Mouse (Mus musculus) liver, adult 2 months (tissue): Measurements from ENCODE around the gene 1700012B07Rik. TPM values are rescaled to one million over a fixed set of nuclear protein-coding genes. Genes with fewer than 3 reads are reported as not detected.
A peak's percentile ranks its signal among the peaks of the same experiment; 100 is the strongest.

Experiments used
- DNase-seq: peaks from one replicate; pipeline ENCODE4 v3.0.0-alpha.2; 2011; ENCODE audit warnings: low read depth, low spot score; ENCODE audit errors: extremely low read depth
- H3K27ac ChIP-seq: fragments of 200-500 bp; replicated peaks from 2 replicates; pipeline ENCODE4 v1.5.1; 2012; ENCODE audit warnings: low read depth, mild to moderate bottlenecking, control low read depth, inconsistent platforms, low read length; ENCODE audit not compliant: insufficient read depth
- H3K27me3 ChIP-seq: fragments of 200-500 bp; 2 replicates; pipeline ENCODE4 v1.6.1; 2012; ENCODE audit warnings: mild to moderate bottlenecking, moderate library complexity, low read length, inconsistent platforms; ENCODE audit not compliant: control insufficient read depth, insufficient read depth
- H3K36me3 ChIP-seq: fragments of 200-500 bp; 2 replicates; pipeline ENCODE4 v1.6.1; 2012; ENCODE audit warnings: low read length, inconsistent platforms; ENCODE audit not compliant: control insufficient read depth, insufficient read depth
- H3K4me1 ChIP-seq: fragments of 200-500 bp; 2 replicates; pipeline ENCODE4 v1.6.1; 2011; ENCODE audit warnings: low read length; ENCODE audit not compliant: control insufficient read depth, insufficient read depth
- H3K4me3 ChIP-seq: fragments of 200-500 bp; 2 replicates; pipeline ENCODE4 v1.5.1; 2011; ENCODE audit warnings: low read depth, mild to moderate bottlenecking, control low read depth, low read length, moderate library complexity; ENCODE audit not compliant: insufficient read depth
- H3K79me2 ChIP-seq: fragments of 200-500 bp; 2 replicates; pipeline ENCODE4 v1.6.1; 2012; ENCODE audit warnings: inconsistent platforms, mild to moderate bottlenecking, low read length, moderate library complexity; ENCODE audit not compliant: control insufficient read depth, insufficient read depth
- H3K9ac ChIP-seq: fragments of 200-500 bp; 2 replicates; pipeline ENCODE4 v1.6.1; 2012; ENCODE audit warnings: low read depth, mild to moderate bottlenecking, control low read depth, inconsistent platforms, low read length
- CTCF ChIP-seq: fragments of 200-500 bp; IDR thresholded peaks from 2 replicates; pipeline ENCODE4 v1.5.1; 2011; ENCODE audit warnings: low read depth, low read length, control low read depth
- POLR2A ChIP-seq: fragments of 200-500 bp; IDR thresholded peaks from 2 replicates; pipeline ENCODE4 v1.6.1; 2011; ENCODE audit warnings: low read length, control low read depth; ENCODE audit not compliant: insufficient read depth; ENCODE audit errors: extremely low read depth
- WGBS: fragments of 180-500 bp; shearing (Covaris S2); methylation state at CpG from one replicate; pipeline ENCODE4 v1.1.7; 2018; 5-methylcytosine and 5-hydroxymethylcytosine counted together
- polyA plus RNA-seq: library from polyadenylated mRNA; depleted of rRNA; stranded (reverse); fragments of >200 nt; gene quantifications from 2 replicates; pipeline ENCODE4 v1.2.3, GENCODE M21; 2012
- total RNA-seq: library from RNA; depleted of rRNA; stranded (reverse); fragments of >200 nt; gene quantifications from 2 replicates; pipeline ENCODE4 v1.2.3, GENCODE M21; 2014

1700012B07Rik gene
- total and polyA plus RNA-seq, 2 experiments = not detected

GRCm38 (mm10) chr11:109854056-109854455, 26.2 kb upstream of the 1700012B07Rik start:
- H3K36me3 ChIP-seq = no peaks in the 10 kb centered on the region
- DNase-seq = peak; percentile 56
- H3K27ac ChIP-seq = no peak overlapping the region
- H3K4me3 ChIP-seq = no peak overlapping the region
- H3K27me3 ChIP-seq = no peaks in the 10 kb centered on the region
- no peaks in the 10 kb centered on the region for H3K79me2 ChIP-seq
- no peak overlapping the region for H3K9ac ChIP-seq
- peaks cover 11% of the 10 kb centered on the region for H3K4me1 ChIP-seq
- 61% methylated on average over 8 of the region's 8 CpGs for WGBS
- TF ChIP-seq POLR2A (no peak), CTCF (no peak)

GRCm38 (mm10) chr11:109853228-109853966, 25.6 kb upstream of the 1700012B07Rik start:
- TF ChIP-seq POLR2A (no peak), CTCF (no peak)

GRCm38 (mm10) chr11:109851996-109852395, 24.1 kb upstream of the 1700012B07Rik start:
- H3K4me3 ChIP-seq = no peak overlapping the region
- H3K27me3 ChIP-seq = no peaks in the 10 kb centered on the region
- no peaks in the 10 kb centered on the region for H3K79me2 ChIP-seq
- peaks cover 11% of the 10 kb centered on the region for H3K4me1 ChIP-seq
- no peak overlapping the region for H3K9ac ChIP-seq
- TF ChIP-seq CTCF (no peak), POLR2A (no peak)
- H3K36me3 ChIP-seq = no peaks in the 10 kb centered on the region
- H3K27ac ChIP-seq = peak overlapping the region; percentile 75
- WGBS = 30% methylated on average over 4 of the region's 4 CpGs
- DNase-seq = peak; percentile 92

More at GRCm38 (mm10) chr11:109853228-109853966, 25.6 kb upstream of the 1700012B07Rik start:
- Histone ChIP-seq H3K36me3 (no peaks in the 10 kb centered on the region), H3K4me3 (no peak overlapping the region), H3K27ac (no peak overlapping the region), H3K4me1 (peaks cover 11% of the 10 kb centered on the region), H3K27me3 (no peaks in the 10 kb centered on the region), H3K9ac (no peak overlapping the region), H3K79me2 (no peaks in the 10 kb centered on the region)
- 91% methylated on average over 17 of the region's 17 CpGs for WGBS
- DNase-seq = no peak

- TF ChIP-seq CTCF = no peak
- no peak for TF ChIP-seq POLR2A
- no peaks in the 10 kb centered on the region for H3K27me3 ChIP-seq
These were observed 18.5 kb upstream of the 1700012B07Rik start for GRCm38 (mm10) chr11:109846343-109846742.

GRCm38 (mm10) chr11:109845601-109846000, 17.8 kb upstream of the 1700012B07Rik start:
- Histone ChIP-seq H3K4me1 (no peaks in the 10 kb centered on the region), H3K27ac (no peak overlapping the region), H3K36me3 (no peaks in the 10 kb centered on the region), H3K9ac (no peak overlapping the region), H3K27me3 (no peaks in the 10 kb centered on the region), H3K79me2 (no peaks in the 10 kb centered on the region), H3K4me3 (no peak overlapping the region)
- no peak for TF ChIP-seq POLR2A
- no peak for TF ChIP-seq CTCF
- no peak for DNase-seq
- 84% methylated on average over 4 of the region's 4 CpGs for WGBS

More at GRCm38 (mm10) chr11:109846343-109846742, 18.5 kb upstream of the 1700012B07Rik start:
- Histone ChIP-seq H3K4me3 (no peak overlapping the region), H3K79me2 (no peaks in the 10 kb centered on the region), H3K27ac (no peak overlapping the region), H3K4me1 (peaks cover 4% of the 10 kb centered on the region), H3K9ac (no peak overlapping the region), H3K36me3 (no peaks in the 10 kb centered on the region)
- WGBS = 36% methylated on average over 7 of the region's 7 CpGs
- DNase-seq = no peak

- H3K4me3 ChIP-seq = no peak overlapping the region
- H3K36me3 ChIP-seq = no peaks in the 10 kb centered on the region
- DNase-seq = no peak
- no peak overlapping the region for H3K9ac ChIP-seq
- no peaks in the 10 kb centered on the region for H3K4me1 ChIP-seq
- no peaks in the 10 kb centered on the region for H3K27me3 ChIP-seq
- WGBS = 84% methylated on average over 5 of the region's 5 CpGs
- H3K27ac ChIP-seq = no peak overlapping the region
- H3K79me2 ChIP-seq = no peaks in the 10 kb centered on the region
- TF ChIP-seq CTCF (no peak), POLR2A (no peak)
These were observed 16.6 kb upstream of the 1700012B07Rik start for GRCm38 (mm10) chr11:109844466-109844865.
